Mouse (Mus musculus): ENCODE data around the gene Exosc1.

Exosc1 gene

DNA sequence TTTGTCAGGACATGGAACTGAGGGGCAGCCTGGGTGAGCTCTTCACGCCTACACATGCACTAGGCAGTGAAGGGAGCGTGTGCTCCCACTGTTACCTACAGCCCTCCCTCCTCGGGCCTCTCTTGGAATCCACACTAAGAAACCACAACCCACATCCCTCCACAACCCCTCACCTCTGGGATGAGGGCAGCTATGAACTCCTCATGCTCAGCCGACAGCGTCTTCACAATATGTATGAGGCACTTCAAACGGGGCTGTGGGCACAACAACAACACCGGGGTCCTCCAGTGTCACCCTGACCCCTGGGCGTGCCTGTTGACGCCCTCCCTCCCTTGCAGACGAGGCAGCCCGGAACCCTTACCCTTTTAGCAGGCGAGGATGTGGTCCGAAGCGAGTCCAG lies 58.9 kb downstream of the Exosc1 start:
- no peak for DNase-seq (ENCODE audit: low spot score in 2 of 2)
